Mouse (Mus musculus): ENCODE results near the gene Dnaic1.

The Dnaic1 gene

GRCm38 (mm10) chr4:41571490-41571889 lies 1.9 kb downstream of the Dnaic1 start:
- no peak for DNase-seq (ENCODE audit: low spot score)

- no peak for DNase-seq (ENCODE audit: low spot score)
These were observed 3.9 kb downstream of the Dnaic1 start for GRCm38 (mm10) chr4:41573492-41573891.

- DNase-seq (ENCODE audit: low spot score), result no peak
These were observed 6.3 kb downstream of the Dnaic1 start for GRCm38 (mm10) chr4:41575914-41576313.

- DNase-seq (ENCODE audit: low spot score), result no peak
These were observed 13.8 kb downstream of the Dnaic1 start for GRCm38 (mm10) chr4:41583353-41583752.

GRCm38 (mm10) chr4:41602818-41603217 lies 33.2 kb downstream of the Dnaic1 start:
- DNase-seq (ENCODE audit: low spot score), result no peak

GRCm38 (mm10) chr4:41604476-41605396 lies 35.2 kb downstream of the Dnaic1 start:
- DNase-seq (ENCODE audit: low spot score), result no peak

- peak; percentile 52 for DNase-seq (ENCODE audit: low spot score)
These were observed 37.2 kb downstream of the Dnaic1 start for GRCm38 (mm10) chr4:41606784-41607183.

GRCm38 (mm10) chr4:41609681-41610593 lies 40.4 kb downstream of the Dnaic1 start:
- DNase-seq (ENCODE audit: low spot score), result no peak

GRCm38 (mm10) chr4:41610594-41610980 lies 41.0 kb downstream of the Dnaic1 start:
- DNase-seq (ENCODE audit: low spot score), result no peak

- DNase-seq (ENCODE audit: low spot score), result no peak
These were observed 42.6 kb downstream of the Dnaic1 start for GRCm38 (mm10) chr4:41612166-41612565.

GRCm38 (mm10) chr4:41614156-41614555 lies 44.6 kb downstream of the Dnaic1 start:
- DNase-seq (ENCODE audit: low spot score), result peak; percentile 77

- no peak for DNase-seq (ENCODE audit: low spot score)
These were observed 46.4 kb downstream of the Dnaic1 start for GRCm38 (mm10) chr4:41615661-41616599.

GRCm38 (mm10) chr4:41618916-41619746 lies 49.6 kb downstream of the Dnaic1 start:
- no peak for DNase-seq (ENCODE audit: low spot score)

- DNase-seq (ENCODE audit: low spot score), result no peak
These were observed 52.5 kb downstream of the Dnaic1 start for GRCm38 (mm10) chr4:41622071-41622470.

GRCm38 (mm10) chr4:41628202-41628927 lies 58.8 kb downstream of the Dnaic1 start:
- no peak for DNase-seq (ENCODE audit: low spot score)

GRCm38 (mm10) chr4:41630196-41630595 lies 60.6 kb downstream of the Dnaic1 start:
- no peak for DNase-seq (ENCODE audit: low spot score)

- DNase-seq (ENCODE audit: low spot score), result no peak
These were observed 61.8 kb downstream of the Dnaic1 start for GRCm38 (mm10) chr4:41631390-41631789.

GRCm38 (mm10) chr4:41633001-41633400 lies 63.4 kb downstream of the Dnaic1 start:
- no peak for DNase-seq (ENCODE audit: low spot score)

GRCm38 (mm10) chr4:41634631-41635030 lies 65.1 kb downstream of the Dnaic1 start:
- DNase-seq (ENCODE audit: low spot score), result no peak

- DNase-seq (ENCODE audit: low spot score), result no peak
These were observed 65.6 kb downstream of the Dnaic1 start for GRCm38 (mm10) chr4:41635224-41635623.

Data from ovary, postnatal 14 days (tissue).